Mouse (Mus musculus) forebrain, postnatal 0 days (tissue): ENCODE data around the gene Grtp1. TPM values are rescaled to one million over a fixed set of nuclear protein-coding genes. Genes with fewer than 3 reads are reported as not detected.
A peak's percentile ranks its signal among the peaks of the same experiment; 100 is the strongest.

Source experiments
- ATAC-seq: fragments of 200-750 bp; cut with Nextera tagmentation; 2 replicates; pipeline ENCODE4 v1.8.0; 2017; ENCODE audit warnings: mild to moderate bottlenecking, moderate library complexity
- DNase-seq: peaks from one replicate; pipeline ENCODE4 v3.0.0-alpha.2; 2015
- H3K27ac ChIP-seq: fragments of 300-500 bp; sonication (generic); 2 replicates; pipeline ENCODE4 v1.5.1; 2014; ENCODE audit warnings: low read depth, mild to moderate bottlenecking, antibody characterized with exemption, low read length, moderate library complexity, mixed read lengths
- H3K27me3 ChIP-seq: fragments of 300-500 bp; sonication (generic); 2 replicates; pipeline ENCODE4 v1.6.1; 2014; ENCODE audit warnings: mild to moderate bottlenecking, low read length, mixed read lengths; ENCODE audit not compliant: insufficient read depth
- H3K36me3 ChIP-seq: fragments of 300-500 bp; sonication (generic); 2 replicates; pipeline ENCODE4 v1.6.1; 2014; ENCODE audit warnings: mild to moderate bottlenecking, moderate library complexity; ENCODE audit not compliant: insufficient read depth
- H3K4me1 ChIP-seq: fragments of 300-500 bp; sonication (generic); 2 replicates; pipeline ENCODE4 v1.6.1; 2014; ENCODE audit warnings: antibody characterized with exemption; ENCODE audit not compliant: insufficient read depth
- H3K4me2 ChIP-seq: fragments of 300-500 bp; sonication (generic); 2 replicates; pipeline ENCODE4 v1.6.1; 2014; ENCODE audit warnings: low read depth, mild to moderate bottlenecking, moderate library complexity
- H3K4me3 ChIP-seq: fragments of 300-500 bp; sonication (generic); 2 replicates; pipeline ENCODE4 v1.5.1; 2014; ENCODE audit warnings: low read depth, low read length, mixed read lengths
- H3K9ac ChIP-seq: fragments of 300-500 bp; sonication (generic); 2 replicates; pipeline ENCODE4 v1.6.1; 2014; ENCODE audit warnings: mild to moderate bottlenecking
- H3K9me3 ChIP-seq: fragments of 300-500 bp; sonication (generic); 2 replicates; pipeline ENCODE4 v1.6.1; 2016; ENCODE audit warnings: low read length
- CTCF ChIP-seq: sonication (generic); IDR thresholded peaks from 2 replicates; pipeline ENCODE4 v1.5.1; 2016; ENCODE audit warnings: antibody characterized with exemption, control low read depth, low read depth
- WGBS: fragments of 180-500 bp; shearing (Covaris S2); extraction: QIAGEN DNeasy Blood & Tissue Kit; methylation state at CpG from one replicate; pipeline ENCODE4 v1.1.7; 2014; 5-methylcytosine and 5-hydroxymethylcytosine counted together
- polyA plus RNA-seq: library from polyadenylated mRNA; unstranded; fragments of >200 nt; fragmentation: Nextera tagmentation; extraction: Ambion mirVana; gene quantifications from 2 replicates; pipeline ENCODE4 v1.2.1, GENCODE M21; 2015
- total RNA-seq: library from RNA; depleted of rRNA; stranded (reverse); fragments of >200 nt; gene quantifications from 2 replicates; pipeline ENCODE4 v1.2.3, GENCODE M21; 2014

Gene Grtp1
- total and polyA plus RNA-seq, 2 experiments from 2014 or later: 10.8 to 17.2 TPM

GRCm38 (mm10) chr8:13205311-13205710, 4.9 kb upstream of the Grtp1 start:
- TF ChIP-seq CTCF: no peak
- no peaks in the 10 kb centered on the region for H3K9me3 ChIP-seq
- 78% methylated on average over 5 of the region's 5 CpGs for WGBS
- ATAC-seq: no peak
- H3K9ac ChIP-seq: no peak overlapping the region
- peaks cover 14% of the 10 kb centered on the region; the same call in 1 of the 2 replicates for H3K27me3 ChIP-seq
- no peaks in the 10 kb centered on the region for H3K36me3 ChIP-seq
- H3K4me1 ChIP-seq: no peaks in the 10 kb centered on the region
- no peak for DNase-seq
- no peak overlapping the region for H3K27ac ChIP-seq
- no peak overlapping the region for H3K4me3 ChIP-seq
- no peak overlapping the region for H3K4me2 ChIP-seq

GRCm38 (mm10) chr8:13204371-13205140, 4.1 kb upstream of the Grtp1 start:
- Histone ChIP-seq H3K27me3 (peaks cover 14% of the 10 kb centered on the region; the same call in 1 of the 2 replicates), H3K4me1 (no peaks in the 10 kb centered on the region), H3K4me2 (no peak overlapping the region), H3K9ac (no peak overlapping the region), H3K27ac (no peak overlapping the region), H3K4me3 (no peak overlapping the region), H3K36me3 (no peaks in the 10 kb centered on the region), H3K9me3 (no peaks in the 10 kb centered on the region)
- WGBS: 74% methylated on average over 12 of the region's 12 CpGs
- DNase-seq (no peak), ATAC-seq (no peak)
- TF ChIP-seq CTCF: no peak

GRCm38 (mm10) chr8:13203472-13203871, 3.1 kb upstream of the Grtp1 start:
- DNase-seq (no peak), ATAC-seq (no peak)
- no peak overlapping the region for H3K9ac ChIP-seq
- H3K27ac ChIP-seq: no peak overlapping the region
- 65% methylated on average over 1 of the region's 1 CpGs for WGBS
- H3K36me3 ChIP-seq: no peaks in the 10 kb centered on the region
- no peaks in the 10 kb centered on the region for H3K9me3 ChIP-seq
- peaks cover 14% of the 10 kb centered on the region; the same call in 1 of the 2 replicates for H3K27me3 ChIP-seq
- H3K4me1 ChIP-seq: no peaks in the 10 kb centered on the region
- H3K4me2 ChIP-seq: no peak overlapping the region
- no peak overlapping the region for H3K4me3 ChIP-seq
- TF ChIP-seq CTCF: peak; percentile 39; the same call in 1 of the 2 replicates

- no peak overlapping the region for H3K9ac ChIP-seq
- no peaks in the 10 kb centered on the region for H3K36me3 ChIP-seq
- no peak for TF ChIP-seq CTCF
- no peaks in the 10 kb centered on the region for H3K9me3 ChIP-seq
- H3K4me1 ChIP-seq: no peaks in the 10 kb centered on the region
- 88% methylated on average over 3 of the region's 3 CpGs for WGBS
- H3K4me3 ChIP-seq: no peak overlapping the region
- peaks cover 14% of the 10 kb centered on the region; the same call in 1 of the 2 replicates for H3K27me3 ChIP-seq
- no peak overlapping the region for H3K4me2 ChIP-seq
- no peak for ATAC-seq
- H3K27ac ChIP-seq: no peak overlapping the region
- DNase-seq: no peak
Observed at GRCm38 (mm10) chr8:13202806-13203205, 2.4 kb upstream of the Grtp1 start.

- no peak for ATAC-seq
Observed at GRCm38 (mm10) chr8:13202041-13202440, 1.6 kb upstream of the Grtp1 start.

GRCm38 (mm10) chr8:13201013-13201334, 554 bp upstream of the Grtp1 start:
- H3K9ac ChIP-seq: peak overlapping the region; percentile 66; the same call in 1 of the 2 replicates
- H3K4me2 ChIP-seq: peak overlapping the region; percentile 91
- ATAC-seq (no peak), DNase-seq (no peak)
- no peaks in the 10 kb centered on the region for H3K36me3 ChIP-seq
- no peaks in the 10 kb centered on the region for H3K4me1 ChIP-seq
- peaks cover 14% of the 10 kb centered on the region; the same call in 1 of the 2 replicates for H3K27me3 ChIP-seq
- no peak for TF ChIP-seq CTCF
- WGBS: 1% methylated on average over 18 of the region's 18 CpGs
- H3K9me3 ChIP-seq: no peaks in the 10 kb centered on the region
- H3K27ac ChIP-seq: no peak overlapping the region
- peak overlapping the region; percentile 83 for H3K4me3 ChIP-seq

More at GRCm38 (mm10) chr8:13202041-13202440, 1.6 kb upstream of the Grtp1 start:
- H3K4me3 ChIP-seq: no peak overlapping the region
- H3K9ac ChIP-seq: no peak overlapping the region
- no peak overlapping the region for H3K4me2 ChIP-seq
- no peaks in the 10 kb centered on the region for H3K9me3 ChIP-seq
- TF ChIP-seq CTCF: no peak
- 59% methylated on average over 3 of the region's 3 CpGs for WGBS
- peaks cover 14% of the 10 kb centered on the region; the same call in 1 of the 2 replicates for H3K27me3 ChIP-seq
- H3K27ac ChIP-seq: no peak overlapping the region
- H3K36me3 ChIP-seq: no peaks in the 10 kb centered on the region
- H3K4me1 ChIP-seq: no peaks in the 10 kb centered on the region
- DNase-seq: no peak

GRCm38 (mm10) chr8:13199385-13200061, 897 bp downstream of the Grtp1 start:
- H3K27me3 ChIP-seq: peaks cover 14% of the 10 kb centered on the region; the same call in 1 of the 2 replicates
- H3K9me3 ChIP-seq: no peaks in the 10 kb centered on the region
- no peaks in the 10 kb centered on the region for H3K4me1 ChIP-seq
- H3K9ac ChIP-seq: peak overlapping the region; percentile 66; the same call in 1 of the 2 replicates
- peak overlapping the region; percentile 91 for H3K4me2 ChIP-seq
- H3K36me3 ChIP-seq: no peaks in the 10 kb centered on the region
- no peak for TF ChIP-seq CTCF
- H3K4me3 ChIP-seq: peak overlapping the region; percentile 83
- DNase-seq (no peak), ATAC-seq (no peak)
- WGBS: 31% methylated on average over 14 of the region's 14 CpGs
- no peak overlapping the region for H3K27ac ChIP-seq
